Mouse (Mus musculus) bone marrow, adult 2 months (tissue): ENCODE measurements around the gene Hspa5. TPM values are rescaled to one million over a fixed set of nuclear protein-coding genes. Genes with fewer than 3 reads are reported as not detected.
"Not testable (repeated sequence)": the region's sequence is repeated elsewhere in the genome, so short reads cannot be mapped to it uniquely, and the experiment has no call there.

ENCODE experiments used
- H3K27ac ChIP-seq: fragments of 200-500 bp; 2 replicates; pipeline ENCODE4 v1.5.1; 2012; ENCODE audit warnings: low read depth, mild to moderate bottlenecking, control low read depth, inconsistent platforms, low read length; ENCODE audit not compliant: control insufficient read depth, poor library complexity, insufficient read depth
- H3K4me1 ChIP-seq: fragments of 200-500 bp; 2 replicates; pipeline ENCODE4 v1.6.1; 2011; ENCODE audit warnings: low read length; ENCODE audit not compliant: control insufficient read depth, insufficient read depth
- H3K4me3 ChIP-seq: fragments of 200-500 bp; replicated peaks from 2 replicates; pipeline ENCODE3; 2011; ENCODE audit warnings: mild to moderate bottlenecking, low read depth, low read length, control low read depth; ENCODE audit not compliant: control insufficient read depth
- CTCF ChIP-seq: fragments of 200-500 bp; IDR thresholded peaks from 2 replicates; pipeline ENCODE4 v1.5.1; 2011; ENCODE audit warnings: low read length, control low read depth; ENCODE audit not compliant: control insufficient read depth, insufficient read depth
- POLR2A ChIP-seq: fragments of 200-500 bp; IDR thresholded peaks from 2 replicates; pipeline ENCODE4 v1.6.1; 2011; ENCODE audit warnings: low read depth, mild to moderate bottlenecking, control low read depth, low read length, borderline replicate concordance; ENCODE audit not compliant: control insufficient read depth
- WGBS: fragments of 180-500 bp; shearing (Covaris S2); methylation state at CpG from one replicate; pipeline ENCODE4 v1.1.7; 2018; 5-methylcytosine and 5-hydroxymethylcytosine counted together
- polyA plus RNA-seq: library from polyadenylated mRNA; stranded (reverse); fragments of >200 nt; gene quantifications from 2 replicates; pipeline ENCODE4 v1.2.4, GENCODE M21; 2011; ENCODE audit warnings: low replicate concordance; ENCODE audit not compliant: missing spikeins, insufficient read depth, insufficient read length

Hspa5 gene
- polyA plus RNA-seq, 1 experiment = 246 TPM

DNA sequence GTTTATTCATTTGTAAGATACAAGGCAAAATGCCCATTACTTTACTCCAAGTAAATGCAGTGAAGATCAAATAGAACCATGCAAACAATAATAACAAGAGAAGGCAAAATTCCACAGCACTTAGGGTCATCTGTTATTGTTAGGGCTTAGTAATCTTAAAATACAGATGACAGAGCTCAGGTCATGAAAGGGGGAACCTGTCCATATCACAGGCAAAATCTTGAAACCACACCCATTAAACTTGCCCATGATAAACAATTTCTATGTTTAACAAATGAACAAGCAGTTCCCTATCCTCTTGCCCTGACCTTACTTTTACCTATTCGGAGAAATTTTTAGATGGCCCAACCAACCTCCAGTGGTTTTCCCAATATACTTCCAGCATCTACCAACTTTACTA is 37.8 kb downstream of the Hspa5 start:
- 72% methylated on average over 1 of the region's 1 CpGs for WGBS

DNA sequence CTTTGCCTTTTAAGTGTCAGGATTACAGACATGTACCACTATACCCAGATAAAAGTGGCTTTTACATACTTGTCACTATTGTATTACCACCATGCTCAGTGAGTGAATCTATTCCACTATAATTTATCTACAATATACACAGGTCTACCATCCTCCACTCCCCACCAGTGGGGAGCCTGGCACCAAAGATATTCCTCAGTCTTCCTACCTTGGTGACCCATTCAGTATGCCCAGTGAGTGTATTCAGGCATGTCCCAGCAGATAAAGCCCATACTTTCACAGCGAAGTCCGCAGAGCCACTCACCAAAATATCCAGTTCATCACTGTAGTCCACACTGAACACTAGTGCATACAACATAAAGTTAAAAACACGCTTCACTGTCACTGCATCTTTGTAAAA is 39.0 kb downstream of the Hspa5 start:
- Histone ChIP-seq H3K27ac (no peak overlapping the region), H3K4me1 (no peaks in the 10 kb centered on the region; the same call in 1 of the 2 replicates), H3K4me3 (no peak overlapping the region)
- TF ChIP-seq CTCF (no peak), POLR2A (no peak)
- WGBS = 85% methylated on average over 3 of the region's 3 CpGs

More for the DNA sequence above, 37.8 kb downstream of the Hspa5 start:
- Histone ChIP-seq H3K27ac (no peak overlapping the region), H3K4me3 (no peak overlapping the region), H3K4me1 (no peaks in the 10 kb centered on the region; the same call in none of the 2 replicates)
- TF ChIP-seq POLR2A = no peak
- no peak for TF ChIP-seq CTCF

DNA sequence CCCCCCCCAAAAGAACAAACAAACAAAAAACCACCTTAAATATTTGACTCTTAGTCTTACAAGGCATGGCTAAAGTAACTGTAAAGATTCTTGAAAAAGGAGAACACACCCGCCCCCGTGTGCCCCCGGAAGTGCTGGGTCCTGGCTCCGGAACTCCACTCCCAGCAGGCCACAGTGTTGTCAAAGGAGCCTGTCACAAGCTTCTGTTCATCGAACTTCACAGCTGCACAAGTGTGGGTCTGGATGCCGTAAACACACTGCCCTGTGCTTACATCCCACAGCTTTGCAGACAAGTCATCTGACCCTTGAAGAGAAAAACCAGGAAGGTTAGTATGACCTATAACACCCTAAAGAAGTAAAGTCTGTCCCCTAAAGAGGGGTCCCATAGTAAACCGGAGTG is 40.9 kb downstream of the Hspa5 start:
- WGBS = 71% methylated on average over 7 of the region's 7 CpGs
- TF ChIP-seq CTCF (no peak), POLR2A (no peak)
- Histone ChIP-seq H3K4me3 (no peak overlapping the region), H3K27ac (no peak overlapping the region), H3K4me1 (no peaks in the 10 kb centered on the region; the same call in 1 of the 2 replicates)

DNA sequence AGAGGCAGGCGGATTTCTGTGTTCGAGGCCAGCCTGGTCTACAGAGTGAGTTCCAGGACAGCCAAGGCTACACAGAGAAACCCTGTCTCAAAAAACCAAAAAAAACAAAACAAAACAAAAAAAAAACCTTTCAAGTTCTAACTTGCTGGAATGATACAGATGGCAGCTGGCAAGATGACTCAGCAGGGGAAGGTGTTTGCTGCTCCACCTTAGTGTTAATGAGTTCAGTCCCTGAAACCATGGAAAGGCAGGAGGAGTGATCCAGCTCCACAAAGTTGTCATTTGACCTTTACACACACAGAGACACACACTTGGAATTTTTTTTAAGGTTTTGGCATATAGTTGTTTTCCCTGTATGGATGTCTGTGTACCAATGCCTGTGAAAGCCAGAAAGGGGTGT is 44.1 kb downstream of the Hspa5 start:
- H3K4me1 ChIP-seq, H3K4me3 ChIP-seq, H3K27ac ChIP-seq: not testable (repeated sequence)
- 89% methylated on average over 2 of the region's 2 CpGs for WGBS

DNA sequence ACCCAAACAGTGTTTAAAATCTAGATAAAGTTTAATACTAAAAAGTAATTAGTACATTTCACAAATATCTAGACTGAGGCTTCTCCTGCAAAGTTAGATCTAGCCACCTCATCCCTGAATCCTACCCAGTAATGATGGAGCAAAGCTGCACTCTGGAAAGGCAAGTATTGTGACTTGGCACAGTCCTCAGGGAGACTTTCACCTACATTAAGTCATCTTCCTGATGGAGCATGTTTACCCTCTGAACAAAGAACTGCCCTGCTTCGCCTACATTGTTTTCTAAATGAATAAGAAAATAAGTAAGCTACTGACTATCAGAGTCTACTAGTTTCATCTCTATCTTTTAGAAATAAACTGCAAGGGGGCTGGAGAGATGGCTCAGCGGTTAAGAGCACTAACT is 46.7 kb downstream of the Hspa5 start:
- TF ChIP-seq POLR2A (no peak), CTCF (no peak)
- no peak overlapping the region for H3K4me3 ChIP-seq
- H3K4me1 ChIP-seq = no peaks in the 10 kb centered on the region
- no peak overlapping the region for H3K27ac ChIP-seq
- WGBS = 95% methylated on average over 2 of the region's 2 CpGs

DNA sequence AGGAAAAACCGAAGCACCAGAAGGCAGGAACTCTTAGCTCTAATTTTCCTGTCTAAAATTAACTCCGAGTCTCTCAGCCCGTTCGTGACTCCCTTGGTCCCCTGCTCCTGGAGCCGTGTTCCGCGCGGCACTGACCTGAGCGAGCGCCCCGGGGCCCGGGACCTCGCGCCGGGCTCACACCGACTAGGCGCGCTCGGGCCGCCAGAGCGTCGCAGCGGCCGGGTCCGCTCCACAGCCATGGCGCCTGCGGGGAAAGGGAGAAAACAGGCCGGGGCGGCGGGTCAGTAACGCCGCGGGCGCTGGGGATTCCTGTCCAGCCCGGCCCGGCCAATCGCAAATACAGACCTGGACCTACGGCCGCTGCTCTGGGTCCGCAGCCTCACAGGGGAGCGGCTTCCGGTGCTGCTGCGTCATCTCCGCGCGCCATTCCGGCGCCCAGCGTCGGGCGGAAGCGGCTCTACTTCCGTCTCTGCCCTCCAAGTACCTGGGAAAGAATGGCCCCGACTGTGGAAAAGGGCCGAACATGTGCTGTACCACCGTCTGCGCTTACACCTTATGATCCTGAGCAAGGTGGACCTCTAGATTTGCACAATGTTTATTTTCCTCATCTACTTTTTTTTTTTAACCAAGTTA is 54.2 kb downstream of the Hspa5 start, which contains the start of gene Fbxw2:
Gene Fbxw2 (minus strand): TSS at position 485 of the 633 bp plus-strand sequence.
- no peak for TF ChIP-seq CTCF
- TF ChIP-seq POLR2A = peak; percentile 88; the same call in 1 of the 2 replicates
- under 1% methylated on average over 57 of the region's 57 CpGs for WGBS
- H3K4me1 ChIP-seq = peaks cover 1% of the 10 kb centered on the region; the same call in 1 of the 2 replicates

DNA sequence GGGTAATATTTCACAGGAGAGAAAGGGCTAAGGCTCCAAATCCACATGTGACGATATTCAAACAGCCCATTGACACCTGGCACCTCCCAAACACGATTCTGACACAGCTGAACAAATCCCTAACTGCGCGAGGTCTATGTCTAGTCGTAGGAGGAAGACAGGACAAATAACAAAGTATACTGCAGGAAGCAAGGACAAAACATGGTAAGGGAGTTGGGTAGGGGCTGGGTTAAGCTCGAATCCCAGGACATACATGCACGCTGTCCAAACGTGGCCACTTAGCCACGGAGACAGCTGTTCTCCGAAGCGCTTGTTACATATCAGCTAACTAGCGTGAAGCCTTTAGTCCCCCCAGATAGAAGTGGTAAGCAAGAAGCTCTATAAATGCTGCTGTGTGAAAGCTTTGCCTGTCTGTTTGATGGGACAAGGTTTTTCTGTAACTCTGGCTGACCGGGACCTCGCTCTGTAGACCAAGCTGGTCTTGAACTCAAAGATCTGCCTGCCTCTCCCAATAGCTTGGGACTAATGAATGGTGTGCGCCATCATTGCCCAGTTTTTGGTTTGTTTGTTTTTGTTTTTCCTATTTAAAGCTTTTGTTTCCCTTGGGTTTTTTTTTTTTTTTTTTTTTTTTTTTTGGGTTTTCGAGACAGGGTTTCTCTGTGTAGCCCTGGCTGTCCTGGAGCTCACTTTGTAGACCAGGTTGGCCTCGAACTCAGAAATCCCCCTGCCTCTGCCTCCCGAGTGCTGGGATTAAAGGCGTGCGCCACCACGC is 54.9 kb downstream of the Hspa5 start:
- no peak for TF ChIP-seq POLR2A
- no peak for TF ChIP-seq CTCF
- H3K27ac ChIP-seq = no peak overlapping the region; the same call in 1 of the 2 replicates
- 39% methylated on average over 21 of the region's 21 CpGs for WGBS
- peak overlapping the region; percentile 78 for H3K4me3 ChIP-seq
- H3K4me1 ChIP-seq = peaks cover 1% of the 10 kb centered on the region; the same call in 1 of the 2 replicates

More for the DNA sequence above, 54.2 kb downstream of the Hspa5 start, which contains the start of gene Fbxw2:
- H3K4me3 ChIP-seq = peak within 1 kb of the TSS; percentile 78
- peak within 1 kb of the TSS; percentile 95 for H3K27ac ChIP-seq

Other genes with a start within 250 kb of the Hspa5 start
- 41.6 and 42.5 TPM in 2 replicates for gene Gapvd1, start 16.7 kb upstream of the Hspa5 start, polyA plus RNA-seq
- 16.6 and 22.5 TPM in 2 replicates for gene Rabepk, start 27.9 kb downstream of the Hspa5 start, polyA plus RNA-seq
- gene Fbxw2, start 54.3 kb downstream of the Hspa5 start, polyA plus RNA-seq = 37.9 and 39.2 TPM in 2 replicates
- not detected in 2 replicates for gene Gm34653, start 61.0 kb downstream of the Hspa5 start, polyA plus RNA-seq
- not detected in 2 replicates for gene Cutal, start 102.4 kb downstream of the Hspa5 start, polyA plus RNA-seq
- 30.3 TPM in 2 replicates for gene Psmd5, start 103.0 kb downstream of the Hspa5 start, polyA plus RNA-seq
- gene Phf19, start 142.1 kb downstream of the Hspa5 start, polyA plus RNA-seq = 2.5 and 7.1 TPM in 2 replicates
- gene Traf1, start 189.8 kb downstream of the Hspa5 start, polyA plus RNA-seq = 6.7 and 9.8 TPM in 2 replicates